Mouse (Mus musculus) heart, adult 9 months (tissue): ENCODE data around the gene Bpifb4.

Experiments
- DNase-seq, 2 experiments: peaks; one replicate each; pipeline ENCODE4 v3.0.0; 2022; ENCODE audit warnings: low spot score in 2 of 2

The Bpifb4 gene

DNA sequence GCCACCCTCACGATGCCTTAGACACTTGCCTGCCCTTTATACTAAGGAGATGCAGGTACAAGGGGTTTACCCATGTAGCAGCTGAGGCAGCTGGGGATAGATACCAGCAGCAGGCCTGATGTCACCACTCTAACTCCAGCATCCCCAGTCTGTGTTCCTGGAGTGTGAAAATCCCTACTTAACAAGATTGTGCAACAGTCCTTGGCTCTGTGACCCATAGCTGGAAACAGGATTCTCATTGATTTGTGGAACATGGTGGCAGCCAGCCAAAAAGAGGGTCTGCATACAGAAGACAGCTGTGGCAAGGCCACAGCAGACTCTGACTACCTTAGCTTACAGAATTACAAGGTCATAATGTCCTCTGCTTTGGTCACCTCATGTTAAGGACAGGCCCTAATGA is 67.1 kb downstream of the Bpifb4 start:
- DNase-seq, result no peak

DNA sequence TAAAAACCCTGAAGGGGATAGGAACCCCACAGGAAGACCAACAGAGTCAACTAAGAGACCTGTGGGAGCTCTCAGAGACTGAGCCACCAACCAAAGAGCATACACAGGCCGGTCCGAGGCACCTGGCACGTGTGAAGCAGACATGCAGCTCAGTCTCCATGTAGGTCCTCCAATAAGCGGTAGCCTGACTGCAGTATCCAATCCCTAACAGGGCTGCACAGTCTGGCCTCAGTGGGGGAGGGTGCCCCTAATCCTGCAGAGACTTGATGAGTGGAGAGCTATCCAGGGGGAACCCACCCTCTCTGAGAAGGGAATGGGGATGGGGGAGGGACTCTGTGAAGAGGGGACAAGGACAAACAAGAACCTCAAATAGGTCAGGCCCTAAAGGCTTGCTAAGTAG is 67.7 kb downstream of the Bpifb4 start:
- DNase-seq, result no peak

GRCm38 (mm10) chr2:154006331-154006730 is 68.3 kb downstream of the Bpifb4 start:
- no peak for DNase-seq

GRCm38 (mm10) chr2:154007381-154007780 is 69.4 kb downstream of the Bpifb4 start:
- no peak for DNase-seq

GRCm38 (mm10) chr2:154007965-154008364 is 70.0 kb downstream of the Bpifb4 start, which contains the start of gene Bpifa2:
TSS of gene Bpifa2 (plus strand) at chr2:154008265.
- DNase-seq, result no peak
